Mouse (Mus musculus) lung, postnatal 25 days (tissue): Measurements from ENCODE around the gene Aff4.
A peak's percentile ranks its signal among the peaks of the same experiment; 100 is the strongest.

Experiments used
- DNase-seq: peaks from one replicate; pipeline ENCODE4 v3.0.0; 2022; ENCODE audit warnings: low spot score

Aff4 gene

DNA sequence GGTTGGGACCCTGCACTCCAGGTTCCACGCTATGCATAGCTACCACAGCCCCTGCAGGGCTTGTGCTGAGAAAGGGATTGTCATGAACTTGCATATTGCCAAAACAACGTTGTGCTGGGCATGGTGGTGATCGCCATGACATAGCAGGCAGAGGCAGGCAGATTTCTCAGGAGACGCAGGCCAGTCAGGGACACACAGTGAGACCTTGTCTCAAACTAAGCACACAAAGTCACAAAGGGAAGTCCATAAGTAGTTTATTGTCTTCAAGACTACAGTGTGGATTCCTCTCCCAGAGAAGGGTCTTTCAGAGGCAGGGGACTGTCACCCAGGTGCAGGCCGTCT is 78.1 kb downstream of the Aff4 start:
- no peak for DNase-seq

GRCm38 (mm10) chr11:53429182-53429581 is 78.5 kb downstream of the Aff4 start:
- no peak for DNase-seq

DNA sequence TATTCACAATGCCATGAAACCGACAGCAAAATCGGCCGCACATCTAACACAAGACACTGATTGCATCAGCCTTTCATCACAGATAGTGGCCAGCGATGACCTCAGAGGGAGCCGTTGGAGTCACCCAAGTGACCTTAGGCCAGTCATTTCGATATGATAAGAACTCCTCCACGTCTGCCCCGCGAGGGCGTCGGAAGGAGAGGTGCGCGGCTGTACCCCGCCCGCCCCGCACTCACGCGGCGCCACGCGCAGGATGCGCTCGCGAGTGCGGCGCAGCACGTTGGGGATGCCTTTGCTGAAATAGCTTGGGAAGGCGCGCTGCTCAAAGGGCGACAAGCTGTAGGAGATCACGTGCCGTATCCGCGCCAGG is 79.7 kb downstream of the Aff4 start:
- DNase-seq, result no peak

- peak; percentile 100 for DNase-seq
These were observed 80.2 kb downstream of the Aff4 start, which contains the start of the genes Uqcrq and Gdf9 for GRCm38 (mm10) chr11:53430670-53431346. Uqcrq (minus strand) TSS chr11:53430831. Gdf9 (plus strand) TSS chr11:53431023.

- DNase-seq, result peak; percentile 31
These were observed 80.9 kb downstream of the Aff4 start for GRCm38 (mm10) chr11:53431347-53432056.

GRCm38 (mm10) chr11:53433057-53433456 is 82.4 kb downstream of the Aff4 start:
- DNase-seq, result no peak

- DNase-seq, result no peak
These were observed 84.9 kb downstream of the Aff4 start for GRCm38 (mm10) chr11:53435504-53435903.

- no peak for DNase-seq
These were observed 85.7 kb downstream of the Aff4 start for GRCm38 (mm10) chr11:53436338-53436737.

GRCm38 (mm10) chr11:53441921-53442320 is 91.3 kb downstream of the Aff4 start:
- no peak for DNase-seq

DNA sequence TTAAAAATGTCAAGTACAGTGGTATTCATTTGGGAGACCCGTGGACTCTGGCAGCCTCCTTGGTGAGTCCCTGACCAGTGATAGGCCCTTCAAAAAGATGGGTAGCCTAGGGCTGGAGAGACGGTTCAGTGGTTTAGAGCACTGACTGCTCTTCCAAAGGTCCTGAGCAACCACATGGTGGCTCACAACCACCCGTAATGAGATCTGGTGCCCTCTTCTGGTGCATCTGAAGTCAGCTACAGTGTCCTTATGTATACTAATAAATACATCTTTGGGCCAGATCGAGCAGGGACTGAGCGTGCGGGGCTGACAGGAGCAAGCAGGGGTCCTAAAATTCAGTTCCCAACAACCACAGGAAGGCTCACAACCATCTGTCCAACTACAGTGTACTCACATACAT is 93.2 kb downstream of the Aff4 start:
- peak; percentile 57 for DNase-seq

GRCm38 (mm10) chr11:53445562-53445961 is 94.9 kb downstream of the Aff4 start:
- DNase-seq, result no peak

GRCm38 (mm10) chr11:53446183-53446582 is 95.5 kb downstream of the Aff4 start:
- no peak for DNase-seq

- DNase-seq, result no peak
These were observed 97.4 kb downstream of the Aff4 start for GRCm38 (mm10) chr11:53447996-53448395.

DNA sequence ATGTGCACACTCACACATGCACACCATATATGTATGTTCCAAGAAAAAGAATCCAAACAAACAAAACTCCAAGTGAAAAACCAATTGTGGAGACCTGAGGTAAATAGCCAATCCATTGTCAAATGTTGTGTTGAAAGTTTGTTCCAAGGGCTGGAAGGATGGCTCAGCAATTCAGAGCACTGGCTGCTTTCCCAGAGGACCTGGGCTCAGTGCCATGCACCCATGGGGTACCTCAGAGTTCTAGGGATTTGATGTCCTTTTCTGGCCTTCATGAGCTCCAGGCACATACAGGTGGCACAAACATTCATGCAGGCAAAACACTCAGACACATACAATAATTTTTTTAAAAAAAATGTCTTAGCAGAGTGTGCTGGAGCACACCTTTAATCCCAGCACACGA is 97.9 kb downstream of the Aff4 start:
- DNase-seq, result no peak

- no peak for DNase-seq
These were observed 99.6 kb downstream of the Aff4 start for GRCm38 (mm10) chr11:53450070-53450705.

DNA sequence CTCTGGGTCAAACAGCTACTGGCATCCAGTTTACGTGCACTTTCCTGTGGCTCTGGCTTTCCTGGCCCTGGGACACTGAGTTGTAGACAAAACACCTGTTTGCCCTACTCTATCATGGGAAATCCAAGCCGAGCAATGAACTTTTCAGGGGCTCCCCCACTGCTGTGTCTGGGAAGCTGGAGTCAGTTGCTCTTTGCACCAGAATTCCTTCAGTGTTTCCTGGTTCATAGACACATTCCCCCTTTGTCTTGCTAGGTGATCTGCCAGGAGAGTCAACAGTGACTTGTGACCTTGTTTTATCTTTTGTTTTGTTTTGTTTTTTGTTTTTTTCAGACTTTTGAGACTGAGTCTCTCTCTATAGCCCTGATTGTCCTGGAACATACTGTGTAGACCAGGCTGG is 100.7 kb downstream of the Aff4 start:
- no peak for DNase-seq

DNA sequence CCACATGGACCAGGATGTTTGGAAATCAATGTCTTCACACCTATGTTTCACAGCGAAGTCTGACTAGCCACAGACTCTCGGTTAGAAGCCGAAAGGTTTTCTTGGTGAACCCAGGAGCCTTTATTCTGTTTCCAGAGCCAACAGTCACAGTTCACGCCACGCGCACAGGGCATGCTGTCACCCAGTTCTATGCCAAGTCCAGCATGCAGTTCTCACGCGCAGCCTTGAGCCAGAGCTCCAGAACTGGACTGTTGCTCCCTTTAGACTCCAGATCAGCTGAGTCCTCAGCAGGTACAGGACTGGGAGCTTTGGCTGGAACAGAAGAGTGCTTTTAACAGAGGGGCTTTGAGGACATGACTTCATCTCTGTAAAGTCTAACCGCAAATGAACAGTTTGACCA is 101.8 kb downstream of the Aff4 start:
- DNase-seq, result no peak

GRCm38 (mm10) chr11:53453031-53453430 is 102.4 kb downstream of the Aff4 start:
- no peak for DNase-seq

- DNase-seq, result peak; percentile 65
These were observed 106.1 kb downstream of the Aff4 start, which contains the start of the genes Gm10447 and Shroom1 for GRCm38 (mm10) chr11:53456474-53457371. Gm10447 (minus strand) TSS chr11:53457110. Shroom1 (plus strand) TSS chr11:53457205.

GRCm38 (mm10) chr11:53457372-53457954 is 106.8 kb downstream of the Aff4 start:
- DNase-seq, result no peak

GRCm38 (mm10) chr11:53458996-53459395 is 108.4 kb downstream of the Aff4 start:
- no peak for DNase-seq

DNA sequence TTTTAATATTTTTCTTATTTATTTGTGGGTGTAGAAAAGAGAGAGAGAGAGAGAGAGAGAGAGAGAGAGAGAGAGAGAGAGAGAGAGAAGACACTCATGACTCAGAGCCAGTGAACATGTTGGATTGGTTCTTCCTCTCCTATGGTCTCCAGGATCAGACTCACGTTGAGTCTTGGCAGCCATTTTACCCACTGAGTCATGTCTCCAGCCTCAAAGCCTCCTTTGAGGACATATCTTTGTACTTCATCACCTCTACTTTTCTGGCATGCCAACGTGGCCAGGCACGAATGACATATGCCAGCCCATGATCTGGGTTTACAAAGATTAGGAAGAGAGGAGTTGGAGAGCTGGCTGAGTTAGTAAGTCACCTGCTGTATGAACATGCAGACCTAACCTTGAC is 109.6 kb downstream of the Aff4 start:
- DNase-seq, result no peak
